Comparison of ENCODE assay signal across 22 mouse cellular contexts in the genomic region with DNA sequence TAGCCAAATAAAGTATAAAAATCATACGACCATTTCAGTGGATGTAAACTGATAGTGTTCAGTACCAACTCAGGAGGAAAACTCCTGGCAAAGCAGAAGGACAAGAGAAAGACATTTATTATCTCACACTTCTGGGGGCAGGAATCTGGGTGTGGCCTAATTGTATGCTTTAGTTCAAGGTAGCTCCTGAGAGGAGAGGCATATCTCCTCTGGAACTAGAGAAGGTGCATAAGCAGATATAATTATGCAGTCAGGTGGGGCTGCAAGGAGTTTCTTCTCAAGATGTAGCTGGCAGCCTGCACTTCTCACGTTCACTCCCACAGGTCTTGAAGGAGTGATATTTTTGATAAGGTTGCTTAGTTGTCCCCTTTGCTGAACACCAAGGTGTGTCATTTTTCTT.
DNase-seq lines count a peak whose midpoint lies in the region; ATAC-seq lines count a peak whose summit lies in the region.
"Had no signal": no experiment of that assay in that cellular context is flagged by ENCODE, and none has a peak within 500 bp of the region (broad histone marks: within the 10 kb centered on the region; RNA-seq: fewer than 3 reads in every experiment).

No protein-coding gene starts in this region.

- peak; percentile 73 for ATAC-seq in liver, embryonic 11.5 days (replicated peaks; ENCODE audit: low FRiP score)
- ATAC-seq in megakaryocyte-erythroid progenitor cell, adult 5-6 weeks (replicated peaks; ENCODE audit: low FRiP score, low TSS enrichment, poor library complexity, severe bottlenecking), result peak; percentile 50; the same call in 1 of the 2 replicates
- no peak for ATAC-seq in midbrain, embryonic 11.5 days (ENCODE audit: low FRiP score)
- ATAC-seq: forebrain, postnatal 0 days had no signal

- H3K4me2 ChIP-seq in liver, embryonic 11.5 days, result peak overlapping the region; percentile 4; the same call in 1 of the 2 replicates
- no peak overlapping the region for H3K4me2 ChIP-seq in midbrain, embryonic 11.5 days
- H3K4me2 ChIP-seq: heart, embryonic 13.5 days; hindbrain, embryonic 12.5 days; midbrain, embryonic 12.5 days had no signal

- H3K9ac ChIP-seq in liver, embryonic 11.5 days (ENCODE audit: low read depth, low read length), result no peak overlapping the region
- H3K9ac ChIP-seq in midbrain, embryonic 11.5 days (ENCODE audit: low read length), result no peak overlapping the region
- H3K9ac ChIP-seq: forebrain, postnatal 0 days; heart, embryonic 13.5 days; hindbrain, embryonic 12.5 days; midbrain, embryonic 12.5 days had no signal

- H3K36me3 ChIP-seq in liver, embryonic 11.5 days (ENCODE audit: control insufficient read depth, insufficient read depth, low read length), result no peaks in the 10 kb centered on the region
- H3K36me3 ChIP-seq in midbrain, embryonic 11.5 days (ENCODE audit: control insufficient read depth, insufficient read depth, low read length), result no peaks in the 10 kb centered on the region
- H3K36me3 ChIP-seq: forebrain, embryonic 10.5 days; heart, embryonic 13.5 days; hindbrain, embryonic 12.5 days; limb, embryonic 10.5 days; midbrain, embryonic 12.5 days had no signal

- peak; percentile 32 for DNase-seq in R1 (ENCODE audit: low read depth, low spot score)
- peak; percentile 49 for DNase-seq in c-Kit-positive CD71-positive TER-119-negative erythroid progenitor cells, embryonic 14.5 days (ENCODE audit: low read depth)
- no peak for DNase-seq in liver, embryonic 11.5 days (ENCODE audit: low spot score)
- no peak for DNase-seq in cerebellum, adult 11 months
- DNase-seq in midbrain, embryonic 11.5 days (ENCODE audit: low spot score, missing footprints), result no peak
- no peak for DNase-seq in gastrocnemius, postnatal 4 days (ENCODE audit: low spot score in 2 of 2)
- DNase-seq: cerebellum, adult 8-10 months; cerebellum, postnatal 36 days; forebrain, postnatal 0 days; gastrocnemius, postnatal 14 days; heart, adult 18-20 months; heart, postnatal 14 days; kidney, adult 2 months; lung, postnatal 10 days; thymus, postnatal 14 days had no signal

- WGBS in liver, embryonic 11.5 days, result 36% methylated on average over 2 of the region's 2 CpGs
- 79% methylated on average over 2 of the region's 2 CpGs for WGBS in midbrain, embryonic 11.5 days

- no peak overlapping the region for H3K4me3 ChIP-seq in liver, embryonic 11.5 days (ENCODE audit: low read depth, low read length)
- H3K4me3 ChIP-seq in midbrain, embryonic 11.5 days (ENCODE audit: low read depth, low read length), result no peak overlapping the region
- H3K4me3 ChIP-seq: forebrain, embryonic 10.5 days; heart, embryonic 13.5 days; hindbrain, embryonic 12.5 days; limb, embryonic 10.5 days; midbrain, embryonic 12.5 days had no signal

- H3K4me1 ChIP-seq in liver, embryonic 11.5 days (replicated peaks; ENCODE audit: control insufficient read depth, insufficient read depth, low read length), result peaks cover 10% of the 10 kb centered on the region
- H3K4me1 ChIP-seq in midbrain, embryonic 11.5 days (ENCODE audit: control insufficient read depth, insufficient read depth, low read length), result no peaks in the 10 kb centered on the region
- H3K4me1 ChIP-seq: forebrain, embryonic 10.5 days; hindbrain, embryonic 12.5 days; limb, embryonic 10.5 days; midbrain, embryonic 12.5 days had no signal

- peak overlapping the region; percentile 16; the same call in 1 of the 2 replicates for H3K27ac ChIP-seq in liver, embryonic 11.5 days (ENCODE audit: low read depth, low read length)
- H3K27ac ChIP-seq in midbrain, embryonic 11.5 days (ENCODE audit: low read depth, low read length), result no peak overlapping the region
- H3K27ac ChIP-seq: forebrain, embryonic 10.5 days; heart, embryonic 13.5 days; hindbrain, embryonic 12.5 days; kidney, postnatal 0 days; limb, embryonic 10.5 days; midbrain, embryonic 12.5 days had no signal

- H3K9me3 ChIP-seq in liver, embryonic 11.5 days (ENCODE audit: control insufficient read depth, low read length), result no peaks in the 10 kb centered on the region
- no peaks in the 10 kb centered on the region for H3K9me3 ChIP-seq in midbrain, embryonic 11.5 days (ENCODE audit: control insufficient read depth, low read length)
- H3K9me3 ChIP-seq: forebrain, embryonic 10.5 days; heart, embryonic 13.5 days; hindbrain, embryonic 12.5 days; limb, embryonic 10.5 days; midbrain, embryonic 12.5 days had no signal

- no peaks in the 10 kb centered on the region for H3K27me3 ChIP-seq in liver, embryonic 11.5 days (replicated peaks; ENCODE audit: control insufficient read depth, insufficient read depth, low read length)
- no peaks in the 10 kb centered on the region for H3K27me3 ChIP-seq in midbrain, embryonic 11.5 days (ENCODE audit: control insufficient read depth, insufficient read depth, low read length)
- H3K27me3 ChIP-seq: heart, embryonic 13.5 days; hindbrain, embryonic 12.5 days; midbrain, embryonic 12.5 days had no signal

Comparison
In these comparisons a context has a peak if more than half of its experiments do, and no peak if none do; other contexts are left out.
1. DNase-seq: peak in R1 (single experiment) and c-Kit-positive CD71-positive TER-119-negative erythroid progenitor cells, embryonic 14.5 days (single experiment); none in liver, embryonic 11.5 days (single experiment), cerebellum, adult 11 months (single experiment), midbrain, embryonic 11.5 days (single experiment) and gastrocnemius, postnatal 4 days (0 of 2).